Mouse (Mus musculus) MN1 (cell line): Measurements from ENCODE around the gene Olfr181.

ENCODE experiments used
- DNase-seq: peaks from one replicate; pipeline ENCODE4 v3.0.0-alpha.2; 2016; ENCODE audit warnings: low spot score

The Olfr181 gene

DNA sequence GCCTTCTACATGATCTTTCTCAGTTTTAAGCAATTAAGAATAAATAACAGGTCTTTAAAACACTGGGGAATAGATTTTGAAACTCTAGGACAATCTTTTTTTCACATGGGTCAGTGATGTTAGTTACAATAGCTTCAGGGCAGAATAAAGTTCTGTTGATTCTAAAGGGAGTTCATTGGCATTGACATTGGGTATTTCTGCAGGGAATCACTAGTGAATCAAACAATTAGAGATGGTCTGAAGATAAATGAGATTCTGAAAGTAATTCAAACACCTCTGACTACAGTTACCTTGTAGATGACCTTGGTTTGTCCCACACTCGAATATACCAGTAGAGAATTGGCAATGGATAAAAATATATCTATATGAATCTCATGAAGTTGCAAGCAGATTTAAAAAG lies at the start of gene Olfr181:
Olfr181 (minus strand) TSS at position 101 of the 400 bp plus-strand sequence.
- DNase-seq = no peak

DNA sequence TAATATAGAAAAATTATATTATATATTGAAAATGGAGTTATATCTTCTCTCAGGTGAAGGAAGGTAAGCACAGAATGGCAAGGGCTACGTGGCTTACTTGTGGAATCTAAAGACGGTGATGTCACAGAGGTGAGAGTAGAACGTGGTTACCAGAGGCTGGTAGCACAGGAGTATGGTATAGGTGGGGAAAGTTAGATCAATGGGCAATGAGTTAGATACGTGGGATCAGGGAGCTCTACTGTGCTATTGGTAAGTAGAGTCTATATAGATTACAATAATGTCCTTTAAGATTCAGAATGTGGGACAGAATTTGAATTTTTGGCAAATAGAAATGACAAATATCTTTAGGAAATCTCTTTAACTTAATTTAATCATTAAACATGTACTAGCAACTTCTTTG lies 737 bp upstream of the Olfr181 start, which contains the start of gene Olfr180:
Olfr180 (minus strand) TSS at position 101 of the 400 bp plus-strand sequence.
- no peak for DNase-seq

DNA sequence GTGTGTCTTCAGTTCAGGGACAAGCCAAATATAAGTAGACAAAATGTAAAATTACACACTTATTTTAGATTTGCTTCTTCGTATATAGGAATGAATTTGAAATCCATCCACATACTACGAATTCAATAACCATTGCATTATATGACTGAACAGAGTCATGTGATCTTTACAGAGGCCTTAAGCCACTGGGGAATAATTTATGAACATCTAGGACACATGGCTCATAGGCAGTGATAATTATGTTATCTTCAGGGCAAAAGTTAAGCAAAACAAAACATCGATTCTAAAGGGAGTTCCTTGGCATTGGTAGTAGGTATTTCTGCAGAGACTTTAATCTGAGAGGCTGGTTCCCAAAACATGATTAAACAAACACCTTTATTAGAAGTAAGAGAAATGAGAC lies 36.6 kb downstream of the Olfr181 start, which contains the start of gene Olfr178:
Olfr178 (minus strand) TSS at position 101 of the 400 bp plus-strand sequence.
- DNase-seq = no peak

DNA sequence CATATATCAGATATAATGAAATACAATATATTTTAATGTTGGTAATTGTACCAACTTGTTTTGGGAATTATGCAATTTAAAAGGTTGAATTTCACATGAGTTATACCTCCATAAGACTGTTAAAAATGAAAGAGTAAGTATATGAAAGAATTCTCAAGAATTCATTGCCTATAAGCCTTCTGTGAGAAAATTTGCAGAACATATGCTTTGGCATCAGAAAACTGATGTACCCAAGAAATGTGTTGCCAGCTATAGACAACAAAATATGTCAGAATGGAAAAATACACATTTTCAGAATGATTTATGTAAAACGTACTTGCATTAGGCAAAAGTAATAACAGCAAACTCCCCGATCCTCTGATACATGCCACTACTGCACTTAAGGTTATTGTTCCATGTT lies 44.1 kb downstream of the Olfr181 start:
- no peak for DNase-seq
